Mouse (Mus musculus) c-Kit-positive CD71-negative TER-119-negative erythroid progenitor cells, embryonic 14.5 days (primary cell): ENCODE measurements at regions not wholly inside any gene's neighbourhood (a gene's known extent, or its start where the extent isn't known, plus 50 kb on each side); places are given as distances from the start of the nearest gene placed in this dataset.
"Not testable (repeated sequence)": the region's sequence is repeated elsewhere in the genome, so short reads cannot be mapped to it uniquely, and the experiment has no call there.

ENCODE experiments used
- DNase-seq: peaks from one replicate; pipeline ENCODE4 v3.0.0-alpha.2; 2013; ENCODE audit warnings: low read depth

DNA sequence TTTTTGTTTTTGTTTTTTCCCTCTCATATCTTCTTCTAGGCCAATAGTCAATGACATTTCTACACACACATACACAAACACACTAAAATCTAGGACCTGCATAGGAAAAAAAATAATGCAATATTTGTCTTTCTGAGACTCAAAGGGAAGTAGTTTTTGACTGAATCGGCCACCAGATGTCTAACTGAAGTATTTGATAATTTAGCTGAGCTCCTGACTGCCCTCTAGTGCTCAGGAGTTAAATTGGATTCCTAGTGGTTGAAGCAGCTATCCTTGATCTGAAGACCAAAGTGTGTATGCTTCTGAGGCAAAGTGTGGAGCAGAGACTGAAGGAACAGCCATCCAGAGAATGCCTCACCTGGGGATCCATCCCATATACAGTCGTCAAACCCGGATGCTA, 672.2 kb downstream of the Dad1 start:
- DNase-seq, result not testable (repeated sequence)

DNA sequence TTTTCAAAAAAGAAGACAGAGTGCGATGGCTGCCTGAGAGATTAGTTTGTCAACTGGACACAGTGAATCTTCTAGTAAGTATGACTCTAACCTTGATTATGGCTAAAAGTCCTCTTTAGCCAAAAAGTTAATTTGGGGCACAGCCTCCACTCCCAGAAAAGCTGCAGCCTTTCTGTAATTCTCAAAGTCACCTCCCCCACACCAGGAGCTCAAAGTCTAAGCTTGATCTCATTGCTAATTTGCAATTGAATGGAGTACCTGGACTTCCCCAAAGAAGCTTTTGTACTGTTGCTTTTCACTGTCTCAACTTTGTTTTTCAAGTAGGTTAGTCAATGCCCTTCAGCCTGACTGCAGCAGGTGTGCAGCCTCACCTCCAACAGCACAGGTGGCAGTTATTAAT, 677.0 kb downstream of the Dad1 start:
- DNase-seq, result not testable (repeated sequence)

- DNase-seq, result not testable (repeated sequence)
Observed at GRCm38 (mm10) chr14:53572701-53573100, 681.2 kb downstream of the Dad1 start.

DNA sequence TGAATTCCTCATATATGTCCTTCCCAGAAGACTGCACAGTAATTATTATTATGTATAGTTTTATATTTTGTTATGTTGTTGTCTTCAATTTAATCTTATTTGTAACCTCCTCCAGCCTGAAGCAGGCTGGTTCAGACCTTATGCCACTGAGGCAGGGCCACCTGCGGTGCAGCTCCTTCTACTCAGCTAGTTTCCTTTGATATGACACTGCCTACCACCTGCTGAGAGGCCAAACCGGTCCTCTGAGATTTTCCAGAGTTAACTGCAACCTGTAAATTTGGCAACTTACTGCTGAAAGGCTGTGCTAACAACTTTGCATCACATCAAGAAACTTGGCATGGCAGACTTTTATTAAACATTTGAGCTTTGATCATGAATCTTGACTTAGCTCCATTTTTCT, 691.3 kb downstream of the Dad1 start:
- no peak for DNase-seq

- DNase-seq, result not testable (repeated sequence)
Observed at GRCm38 (mm10) chr14:53560146-53560545, 693.8 kb downstream of the Dad1 start.

DNA sequence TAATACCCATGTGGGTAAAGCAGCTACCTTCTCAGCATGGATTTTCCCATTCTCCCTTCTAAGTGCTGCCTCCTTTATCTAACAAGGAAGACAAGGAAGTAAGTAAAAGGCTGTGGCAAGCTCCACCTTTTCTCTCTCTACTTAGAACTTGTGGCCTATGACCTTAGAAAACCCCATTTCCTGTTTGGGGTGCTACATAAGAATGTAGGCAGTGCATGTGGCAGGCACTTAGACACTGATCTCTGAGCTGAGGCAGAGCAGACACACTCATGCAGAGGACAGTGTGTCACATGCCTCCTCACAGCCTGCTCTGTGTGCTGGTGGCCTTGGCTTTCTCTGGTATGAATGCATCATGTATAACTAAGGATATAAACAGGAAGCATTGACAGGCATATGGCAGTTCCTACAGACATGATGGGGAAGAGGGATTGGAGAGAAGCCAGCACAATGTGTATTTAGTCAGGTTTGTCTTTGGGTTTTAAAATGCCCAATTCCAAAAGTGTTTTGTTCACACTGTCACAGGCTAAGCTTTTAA, 694.5 kb downstream of the Dad1 start:
- not testable (repeated sequence) for DNase-seq

DNA sequence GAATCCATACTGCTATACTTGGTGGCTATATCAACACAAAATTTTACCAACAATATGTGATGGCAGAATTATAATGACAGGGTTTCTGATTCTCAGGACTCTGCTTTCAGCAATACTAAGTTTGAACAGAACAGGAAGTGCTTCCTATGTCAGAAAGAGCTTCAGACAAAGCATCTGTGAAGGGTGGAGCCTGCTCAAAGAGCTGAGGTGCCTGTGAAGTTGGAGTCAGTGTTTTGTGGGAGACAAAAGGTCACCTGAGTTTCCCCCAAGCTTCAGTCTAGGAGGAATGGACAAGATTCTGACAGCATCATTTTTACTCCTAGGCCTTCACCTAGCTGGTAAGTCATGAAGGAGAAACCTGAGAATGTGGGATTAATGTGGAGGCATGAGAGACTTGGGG, 700.1 kb downstream of the Dad1 start:
- DNase-seq, result no peak

- DNase-seq, result not testable (repeated sequence)
Observed at GRCm38 (mm10) chr14:53547365-53547764, 706.5 kb downstream of the Dad1 start.

- no peak for DNase-seq
Observed at GRCm38 (mm10) chr14:53545351-53545750, 708.6 kb downstream of the Dad1 start.

GRCm38 (mm10) chr14:53541640-53542039, 712.3 kb downstream of the Dad1 start:
- peak; percentile 22 for DNase-seq

DNA sequence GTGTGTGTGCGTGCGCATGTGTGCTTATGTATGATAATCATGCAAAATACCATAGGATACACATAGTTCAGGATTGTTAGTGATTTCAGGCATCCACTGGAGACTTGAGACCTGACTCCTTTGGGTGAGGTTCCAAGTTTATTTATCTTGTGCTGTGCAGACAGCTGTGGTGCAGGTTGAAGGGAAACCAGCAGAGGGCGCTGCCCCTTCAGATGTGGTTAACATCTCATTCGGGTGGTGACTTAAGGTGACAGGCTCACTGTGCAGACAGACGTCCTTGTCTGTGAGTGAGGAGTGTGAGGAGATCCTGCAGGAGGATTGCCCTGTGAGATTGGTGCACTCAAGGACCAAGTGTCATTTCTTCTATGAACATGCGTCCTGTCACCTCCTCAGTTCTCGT, 716.0 kb downstream of the Dad1 start:
- DNase-seq, result not testable (repeated sequence)

- DNase-seq, result not testable (repeated sequence)
Observed at GRCm38 (mm10) chr14:53523430-53523829, 730.5 kb downstream of the Dad1 start.

- DNase-seq, result not testable (repeated sequence)
Observed at GRCm38 (mm10) chr14:53518954-53519353, 735.0 kb downstream of the Dad1 start.

DNA sequence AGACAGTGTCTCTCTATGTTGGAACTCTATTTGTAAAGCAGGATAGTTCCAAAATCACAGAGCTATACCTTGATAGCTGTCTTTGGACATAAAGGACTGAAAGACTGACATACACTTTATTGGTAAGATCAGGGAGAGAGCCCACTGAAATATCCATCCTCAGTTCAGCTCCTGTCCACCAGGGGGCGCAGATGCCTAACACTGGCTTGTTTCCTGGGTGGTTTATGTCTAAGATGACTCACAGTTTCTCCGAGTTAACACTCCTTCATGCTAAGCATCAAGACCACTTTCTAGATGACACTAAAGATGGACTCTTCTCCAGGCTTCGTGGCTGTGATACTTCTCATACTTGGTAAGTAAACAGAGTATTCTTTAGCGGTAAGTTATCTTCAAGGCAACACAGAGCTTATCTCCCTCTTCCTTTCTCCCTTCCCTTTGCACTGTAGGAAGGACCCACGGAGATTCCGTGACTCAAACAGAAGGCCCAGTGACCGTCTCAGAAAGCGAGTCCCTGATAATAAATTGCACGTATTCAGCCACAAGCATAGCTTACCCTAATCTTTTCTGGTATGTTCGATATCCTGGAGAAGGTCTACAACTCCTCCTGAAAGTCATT, 737.2 kb downstream of the Dad1 start:
- not testable (repeated sequence) for DNase-seq

GRCm38 (mm10) chr14:53505389-53505788, 748.5 kb downstream of the Dad1 start:
- DNase-seq, result not testable (repeated sequence)

DNA sequence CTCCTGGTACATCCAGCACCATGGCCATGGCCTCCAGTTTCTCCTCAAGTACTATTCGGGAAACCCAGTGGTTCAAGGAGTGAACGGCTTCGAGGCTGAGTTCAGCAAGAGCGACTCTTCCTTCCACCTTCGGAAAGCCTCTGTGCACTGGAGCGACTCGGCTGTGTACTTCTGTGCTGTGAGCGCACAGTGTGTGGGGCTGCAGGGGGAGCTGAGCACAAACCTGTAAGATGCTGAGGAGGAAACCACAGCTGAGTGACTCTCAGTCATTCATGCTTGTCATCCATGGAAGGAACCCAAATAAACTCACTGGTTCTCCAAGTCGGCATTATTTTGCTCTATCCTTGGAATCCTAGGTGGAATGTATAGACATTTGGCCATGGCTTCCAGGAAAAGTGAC, 765.5 kb downstream of the Dad1 start:
- not testable (repeated sequence) for DNase-seq

- not testable (repeated sequence) for DNase-seq
Observed at GRCm38 (mm10) chr14:53487611-53488010, 766.3 kb downstream of the Dad1 start.

GRCm38 (mm10) chr14:53474170-53474569, 779.7 kb downstream of the Dad1 start:
- not testable (repeated sequence) for DNase-seq

GRCm38 (mm10) chr14:53460790-53461189, 793.1 kb downstream of the Dad1 start:
- DNase-seq, result not testable (repeated sequence)

GRCm38 (mm10) chr14:53454001-53454400, 799.9 kb downstream of the Dad1 start:
- no peak for DNase-seq

DNA sequence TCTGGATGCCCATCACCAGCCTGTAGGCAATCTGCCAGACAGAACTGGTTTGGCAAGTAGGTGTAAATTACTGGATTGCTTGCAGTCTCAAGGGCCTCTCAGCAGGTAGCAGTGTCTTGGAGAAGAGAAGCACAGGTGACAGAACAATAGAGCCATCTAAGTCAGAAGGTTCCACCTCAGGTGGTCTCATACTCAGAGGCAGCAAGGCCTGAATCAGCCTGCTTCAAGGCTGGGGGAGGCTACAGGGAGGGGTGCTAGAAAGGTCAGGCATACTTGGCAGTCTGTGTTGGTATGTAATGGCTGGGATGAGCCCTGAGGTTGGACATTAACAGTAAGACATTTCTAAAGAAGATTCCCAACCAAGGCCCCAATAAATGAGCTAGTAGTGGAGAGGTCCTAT, 814.3 kb downstream of the Dad1 start:
- DNase-seq, result not testable (repeated sequence)

DNA sequence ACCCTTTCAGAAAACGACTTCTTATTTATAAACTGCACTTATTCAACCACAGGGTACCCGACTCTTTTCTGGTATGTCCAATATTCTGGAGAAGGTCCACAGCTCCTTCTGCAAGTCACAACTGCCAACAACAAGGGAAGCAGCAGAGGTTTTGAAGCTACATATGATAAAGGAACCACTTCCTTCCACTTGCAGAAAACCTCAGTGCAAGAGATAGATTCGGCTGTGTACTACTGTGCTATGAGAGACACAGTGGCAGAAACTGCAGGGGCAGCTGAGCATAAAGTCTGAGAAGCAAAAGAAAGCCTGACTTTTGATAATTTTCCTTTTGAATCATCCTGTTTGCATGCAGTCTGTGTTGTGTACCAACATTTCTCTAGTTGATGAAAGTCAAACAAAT, 823.8 kb downstream of the Dad1 start:
- not testable (repeated sequence) for DNase-seq

- DNase-seq, result not testable (repeated sequence)
Observed at GRCm38 (mm10) chr14:53428447-53428846, 825.5 kb downstream of the Dad1 start.

GRCm38 (mm10) chr14:53427636-53428035, 826.3 kb downstream of the Dad1 start:
- not testable (repeated sequence) for DNase-seq
